Mouse (Mus musculus): ENCODE measurements around the gene Fam131c. TPM values are rescaled to one million over a fixed set of nuclear protein-coding genes. Genes with fewer than 3 reads are reported as not detected.
A peak's percentile ranks its signal among the peaks of the same experiment; 100 is the strongest.

Gene Fam131c
- polyA plus RNA-seq, 1 experiment from 2014 or later, result 3.1 TPM

GRCm38 (mm10) chr4:141362937-141363548 lies 5.0 kb upstream of the Fam131c start:
- no peak overlapping the region for H3K27ac ChIP-seq
- H3K36me3 ChIP-seq (ENCODE audit: insufficient read depth, low read length), result no peaks in the 10 kb centered on the region
- WGBS, result 29% methylated on average over 11 of the region's 11 CpGs
- ATAC-seq (replicated peaks; ENCODE audit: low FRiP score, low read depth), result no peak
- no peak overlapping the region for H3K4me2 ChIP-seq (ENCODE audit: low read length)
- H3K4me3 ChIP-seq (replicated peaks; ENCODE audit: low read depth, low read length), result no peak overlapping the region
- H3K27me3 ChIP-seq (ENCODE audit: insufficient read depth, low read length), result 0 out of 2 replicates have a peak, but pooled peaks cover 3% of the 10 kb centered on the region
- H3K9ac ChIP-seq (ENCODE audit: low read depth, low read length), result no peak overlapping the region
- H3K4me1 ChIP-seq (replicated peaks; ENCODE audit: insufficient read depth, low read length), result no peaks in the 10 kb centered on the region; the same call in 1 of the 2 replicates
- TF ChIP-seq CTCF (IDR thresholded peaks at IDR 0.05; ENCODE audit: low read depth), result peak; percentile 97
- H3K9me3 ChIP-seq (replicated peaks; ENCODE audit: low read length), result no peaks in the 10 kb centered on the region
- peak; percentile 89 for DNase-seq (ENCODE audit: low spot score)

- no peak overlapping the region for H3K9ac ChIP-seq (ENCODE audit: low read depth, low read length)
- H3K27me3 ChIP-seq (ENCODE audit: insufficient read depth, low read length), result 0 out of 2 replicates have a peak, but pooled peaks cover 3% of the 10 kb centered on the region
- no peaks in the 10 kb centered on the region for H3K9me3 ChIP-seq (replicated peaks; ENCODE audit: low read length)
- ATAC-seq (replicated peaks; ENCODE audit: low FRiP score, low read depth) (peak; percentile 42), DNase-seq (ENCODE audit: low spot score) (peak; percentile 55)
- H3K4me1 ChIP-seq (replicated peaks; ENCODE audit: insufficient read depth, low read length), result no peaks in the 10 kb centered on the region; the same call in 1 of the 2 replicates
- no peak overlapping the region for H3K27ac ChIP-seq
- H3K4me3 ChIP-seq (replicated peaks; ENCODE audit: low read depth, low read length), result no peak overlapping the region
- no peak overlapping the region for H3K4me2 ChIP-seq (ENCODE audit: low read length)
- TF ChIP-seq CTCF (IDR thresholded peaks at IDR 0.05; ENCODE audit: low read depth), result 0 out of 2 replicates have a peak, but pooled peaks have one; percentile 22
- 31% methylated on average over 8 of the region's 8 CpGs for WGBS
- no peaks in the 10 kb centered on the region for H3K36me3 ChIP-seq (ENCODE audit: insufficient read depth, low read length)
These were observed 2.9 kb upstream of the Fam131c start for GRCm38 (mm10) chr4:141365126-141365525.

GRCm38 (mm10) chr4:141365876-141366275 lies 2.1 kb upstream of the Fam131c start:
- 59% methylated on average over 7 of the region's 7 CpGs for WGBS
- no peak overlapping the region for H3K4me2 ChIP-seq (ENCODE audit: low read length)
- no peak for ATAC-seq (replicated peaks; ENCODE audit: low FRiP score, low read depth)
- TF ChIP-seq CTCF (IDR thresholded peaks at IDR 0.05; ENCODE audit: low read depth), result no peak
- H3K27me3 ChIP-seq (ENCODE audit: insufficient read depth, low read length), result 0 out of 2 replicates have a peak, but pooled peaks cover 3% of the 10 kb centered on the region
- no peak for DNase-seq (ENCODE audit: low spot score)
- H3K9me3 ChIP-seq (replicated peaks; ENCODE audit: low read length), result no peaks in the 10 kb centered on the region
- no peak overlapping the region for H3K4me3 ChIP-seq (replicated peaks; ENCODE audit: low read depth, low read length)
- H3K9ac ChIP-seq (ENCODE audit: low read depth, low read length), result no peak overlapping the region
- H3K27ac ChIP-seq, result no peak overlapping the region
- no peaks in the 10 kb centered on the region; the same call in 1 of the 2 replicates for H3K4me1 ChIP-seq (replicated peaks; ENCODE audit: insufficient read depth, low read length)
- H3K36me3 ChIP-seq (ENCODE audit: insufficient read depth, low read length), result no peaks in the 10 kb centered on the region

GRCm38 (mm10) chr4:141372426-141372825 lies 4.4 kb downstream of the Fam131c start:
- WGBS, result 94% methylated on average over 5 of the region's 5 CpGs
- ATAC-seq (replicated peaks; ENCODE audit: low FRiP score, low read depth), result no peak

GRCm38 (mm10) chr4:141379674-141380073 lies 11.7 kb downstream of the Fam131c start:
- Histone ChIP-seq H3K4me1 (replicated peaks; ENCODE audit: insufficient read depth, low read length) (peaks cover 9% of the 10 kb centered on the region; the same call in 1 of the 2 replicates), H3K4me3 (replicated peaks; ENCODE audit: low read depth, low read length) (no peak overlapping the region), H3K9me3 (replicated peaks; ENCODE audit: low read length) (no peaks in the 10 kb centered on the region), H3K36me3 (ENCODE audit: insufficient read depth, low read length) (no peaks in the 10 kb centered on the region), H3K9ac (ENCODE audit: low read depth, low read length) (no peak overlapping the region), H3K27me3 (ENCODE audit: insufficient read depth, low read length) (peaks cover 9% of the 10 kb centered on the region; the same call in 1 of the 2 replicates), H3K4me2 (ENCODE audit: low read length) (no peak overlapping the region), H3K27ac (no peak overlapping the region)
- TF ChIP-seq CTCF (IDR thresholded peaks at IDR 0.05; ENCODE audit: low read depth), result no peak
- ATAC-seq (replicated peaks; ENCODE audit: low FRiP score, low read depth), result no peak
- DNase-seq (ENCODE audit: low spot score), result no peak
- 61% methylated on average over 8 of the region's 8 CpGs for WGBS

More at GRCm38 (mm10) chr4:141372426-141372825, 4.4 kb downstream of the Fam131c start:
- no peak overlapping the region for H3K4me3 ChIP-seq (replicated peaks; ENCODE audit: low read depth, low read length)
- no peak for TF ChIP-seq CTCF (IDR thresholded peaks at IDR 0.05; ENCODE audit: low read depth)
- no peak overlapping the region for H3K4me2 ChIP-seq (ENCODE audit: low read length)
- no peak for DNase-seq (ENCODE audit: low spot score)
- no peaks in the 10 kb centered on the region for H3K9me3 ChIP-seq (replicated peaks; ENCODE audit: low read length)
- H3K27ac ChIP-seq, result no peak overlapping the region
- no peaks in the 10 kb centered on the region for H3K27me3 ChIP-seq (ENCODE audit: insufficient read depth, low read length)
- no peaks in the 10 kb centered on the region for H3K36me3 ChIP-seq (ENCODE audit: insufficient read depth, low read length)
- no peak overlapping the region for H3K9ac ChIP-seq (ENCODE audit: low read depth, low read length)
- H3K4me1 ChIP-seq (replicated peaks; ENCODE audit: insufficient read depth, low read length), result no peaks in the 10 kb centered on the region

GRCm38 (mm10) chr4:141382406-141382805 lies 14.4 kb downstream of the Fam131c start:
- 0% methylated on average over 23 of the region's 25 CpGs for WGBS
- Histone ChIP-seq H3K36me3 (ENCODE audit: insufficient read depth, low read length) (no peaks in the 10 kb centered on the region), H3K9me3 (replicated peaks; ENCODE audit: low read length) (no peaks in the 10 kb centered on the region), H3K9ac (ENCODE audit: low read depth, low read length) (peak overlapping the region; percentile 51; the same call in 1 of the 2 replicates), H3K4me2 (ENCODE audit: low read length) (peak overlapping the region; percentile 67), H3K27me3 (ENCODE audit: insufficient read depth, low read length) (peaks cover 10% of the 10 kb centered on the region; the same call in 1 of the 2 replicates), H3K27ac (no peak overlapping the region), H3K4me3 (replicated peaks; ENCODE audit: low read depth, low read length) (peak overlapping the region; percentile 28), H3K4me1 (replicated peaks; ENCODE audit: insufficient read depth, low read length) (peaks cover 9% of the 10 kb centered on the region; the same call in 1 of the 2 replicates)
- ATAC-seq (replicated peaks; ENCODE audit: low FRiP score, low read depth) (no peak), DNase-seq (ENCODE audit: low spot score) (peak; percentile 50)
- TF ChIP-seq CTCF (IDR thresholded peaks at IDR 0.05; ENCODE audit: low read depth), result peak; percentile 36; the same call in 1 of the 2 replicates
